Mouse (Mus musculus) cerebellum, adult 11 months (tissue): ENCODE measurements around the gene Plekha5.

ENCODE experiments used
- DNase-seq: peaks from one replicate; pipeline ENCODE4 v3.0.0; 2022

Plekha5 gene

DNA sequence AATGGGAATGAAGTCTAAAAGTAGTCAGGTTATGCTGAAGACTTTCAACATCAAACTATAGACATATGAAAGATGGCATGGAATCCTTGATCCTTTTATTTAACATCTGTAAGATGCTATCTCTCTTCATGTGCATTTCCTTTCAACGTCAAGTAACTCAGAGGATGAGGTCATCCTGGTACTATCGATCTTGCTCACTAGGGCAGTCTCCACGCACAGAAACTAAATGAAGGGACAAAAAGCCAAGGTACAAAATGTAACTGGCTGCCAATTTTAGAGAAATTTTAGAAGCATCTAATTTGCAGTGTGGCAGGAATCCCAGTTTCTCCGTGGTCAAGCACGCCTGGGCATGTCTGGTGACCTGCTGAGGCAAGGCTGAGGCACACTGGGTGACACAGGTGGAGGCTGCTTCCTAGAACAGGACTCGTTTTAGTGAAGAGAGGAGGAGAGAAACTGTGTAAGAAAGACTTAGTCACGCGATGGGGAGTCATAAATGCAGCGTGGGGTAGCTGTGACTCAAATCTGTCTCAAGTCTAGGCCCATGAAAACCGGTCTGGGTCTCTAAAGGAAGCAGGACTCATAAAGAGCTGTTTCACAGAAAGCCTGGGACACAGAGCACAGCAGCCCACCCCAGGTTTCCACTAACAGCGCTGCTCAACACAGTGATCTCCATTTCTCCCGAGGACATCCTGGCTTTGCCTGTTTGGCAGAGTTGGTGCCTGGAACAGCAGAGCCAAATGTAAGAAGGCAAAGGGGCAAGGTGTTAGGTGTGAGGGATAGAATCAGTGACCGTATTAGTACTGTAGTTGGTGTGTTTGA, 196.9 kb downstream of the Plekha5 start:
- no peak for DNase-seq

DNA sequence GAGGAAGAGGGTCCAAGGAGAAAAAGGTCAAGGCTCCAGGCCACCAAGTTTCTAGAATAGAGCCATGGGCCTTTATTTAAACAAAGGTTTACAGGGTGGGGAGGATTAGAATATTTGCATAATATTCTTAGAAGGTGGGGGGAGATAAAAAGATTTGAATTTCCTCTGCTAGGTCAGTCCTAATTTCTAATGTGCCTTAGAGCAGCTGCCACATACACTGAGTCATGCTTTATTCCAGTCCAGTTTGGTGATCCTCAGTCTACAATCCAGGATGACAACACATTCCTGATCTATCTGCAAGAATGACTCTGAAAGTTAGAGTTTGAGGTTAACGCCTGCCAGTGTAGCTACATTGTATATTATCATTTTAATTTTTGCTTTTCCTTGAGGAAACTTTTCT, 197.8 kb downstream of the Plekha5 start:
- DNase-seq, result no peak

DNA sequence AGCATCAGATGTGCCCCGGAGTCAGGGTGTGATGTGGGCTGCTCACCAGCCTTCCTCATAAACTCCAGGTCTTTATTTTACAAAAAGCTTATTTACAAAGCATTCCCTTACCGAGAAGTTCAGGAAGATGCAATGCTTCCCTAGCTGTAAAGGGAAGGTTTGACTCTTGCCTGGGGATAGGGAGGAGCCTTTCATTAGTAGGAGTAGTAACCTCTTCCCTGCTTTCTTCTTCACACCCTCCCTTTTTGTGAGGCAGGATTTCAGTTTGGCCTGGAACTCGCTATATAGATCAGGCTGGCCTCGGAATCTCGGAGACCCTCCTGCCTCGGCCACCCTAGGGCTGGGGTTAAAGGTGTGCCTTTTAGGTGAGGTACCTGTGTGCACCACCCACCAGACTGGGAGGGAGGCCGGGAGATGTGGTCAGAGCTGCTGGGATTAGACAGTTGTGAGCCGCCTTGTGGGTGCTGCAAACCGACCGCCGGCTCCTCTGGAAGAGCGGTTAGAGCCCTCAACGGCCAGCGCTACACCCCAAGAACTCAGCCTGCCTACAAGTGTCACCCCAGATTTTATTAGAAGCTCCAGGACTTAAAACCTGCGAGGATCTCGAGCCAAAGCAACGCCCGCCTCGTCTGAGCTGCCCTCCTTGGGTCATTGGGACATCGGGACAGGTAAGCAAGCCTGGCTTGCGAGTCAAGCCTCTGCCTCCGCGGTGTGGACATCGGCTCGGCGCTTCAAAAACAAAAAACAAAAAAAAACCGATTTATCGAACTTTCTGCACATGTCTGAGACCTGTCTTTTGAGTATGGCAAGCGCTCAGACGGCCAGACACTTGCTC, 198.8 kb downstream of the Plekha5 start, which contains the start of gene Aebp2:
TSS of gene Aebp2 (plus strand) at position 273 of the 835 bp plus-strand sequence.
- peak; percentile 50 for DNase-seq

DNA sequence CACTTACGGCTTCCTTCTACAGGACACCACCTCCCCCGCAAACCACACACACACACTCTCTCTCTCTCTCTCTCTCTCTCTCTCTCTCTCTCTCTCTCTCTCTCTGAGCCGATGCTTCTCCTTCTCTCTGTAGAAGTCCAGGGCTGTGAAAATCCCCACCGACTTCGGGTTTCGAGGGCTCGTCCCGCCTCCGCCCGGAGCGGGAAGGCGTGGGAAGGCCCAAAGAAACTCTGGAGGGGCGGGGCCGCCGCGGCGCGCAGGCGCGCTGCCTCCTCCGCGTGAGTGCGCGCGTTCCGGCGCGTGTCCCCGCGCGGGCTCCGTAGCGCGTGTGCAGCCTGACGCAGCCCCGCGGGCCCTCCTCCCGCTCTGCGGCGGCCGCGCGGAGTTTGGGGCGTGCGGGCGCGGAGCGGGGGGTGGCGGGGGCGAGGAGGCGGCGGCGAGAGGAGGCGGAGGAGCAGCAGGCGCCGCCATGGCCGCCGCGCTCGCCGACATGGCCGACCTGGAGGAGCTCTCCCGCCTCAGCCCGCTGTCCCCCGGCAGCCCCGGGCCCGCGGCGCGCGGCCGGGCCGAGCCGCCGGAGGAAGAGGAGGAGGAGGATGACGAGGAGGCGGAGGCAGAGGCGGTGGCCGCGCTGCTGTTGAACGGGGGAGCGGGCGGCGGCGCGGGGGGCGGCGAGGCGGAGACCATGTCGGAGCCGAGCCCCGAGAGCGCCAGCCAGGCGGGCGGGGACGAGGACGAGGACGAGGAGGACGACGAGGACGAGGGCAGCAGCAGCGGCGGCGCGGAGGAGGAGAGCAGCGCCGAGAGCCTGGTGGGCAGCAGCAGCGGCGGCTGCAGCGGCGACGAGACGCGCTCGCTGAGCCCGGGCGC, 199.6 kb downstream of the Plekha5 start:
- peak; percentile 94 for DNase-seq

DNA sequence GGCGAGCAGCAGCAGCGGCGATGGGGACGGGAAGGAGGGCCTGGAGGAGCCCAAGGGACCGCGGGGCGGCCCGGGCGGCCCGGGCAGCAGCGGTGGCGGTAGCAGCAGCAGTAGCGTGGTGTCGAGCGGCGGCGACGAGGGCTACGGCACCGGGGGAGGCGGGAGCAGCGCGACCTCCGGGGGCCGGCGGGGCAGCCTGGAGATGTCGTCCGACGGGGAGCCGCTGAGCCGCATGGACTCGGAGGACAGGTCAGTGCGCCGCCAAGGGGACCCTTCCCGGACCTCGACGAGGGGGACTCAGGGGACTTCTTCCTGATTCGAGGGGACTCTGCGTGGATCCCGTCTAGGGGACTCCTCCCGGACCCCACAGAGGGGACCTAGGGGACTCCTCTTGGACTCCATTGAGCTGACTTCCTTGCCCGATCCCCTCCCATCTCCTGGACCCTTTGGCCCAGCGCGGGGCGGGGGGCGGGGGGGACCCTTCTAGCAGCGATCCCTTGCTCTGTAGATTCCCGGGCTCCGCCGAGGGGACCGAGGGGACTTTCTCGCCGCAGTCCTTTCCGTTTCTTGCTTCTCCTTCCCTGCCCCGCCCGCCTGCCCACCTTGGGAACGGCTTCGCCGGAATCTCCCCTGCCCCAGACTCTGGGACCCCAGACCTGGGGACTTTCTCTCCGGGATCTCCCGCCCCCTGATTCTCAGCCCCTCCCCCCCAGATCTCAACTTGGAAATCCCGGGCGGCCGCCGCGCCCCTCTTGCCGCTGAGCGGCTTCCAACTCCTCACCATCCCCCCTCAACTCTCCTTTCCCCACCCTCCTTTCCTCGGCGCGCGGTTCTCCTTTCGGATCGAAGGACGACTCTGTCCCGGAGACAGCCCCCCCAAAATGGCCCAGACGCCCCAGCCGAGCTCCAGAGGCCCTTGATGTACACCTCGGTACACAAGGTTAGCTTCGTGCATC, 200.5 kb downstream of the Plekha5 start:
- peak; percentile 55 for DNase-seq

DNA sequence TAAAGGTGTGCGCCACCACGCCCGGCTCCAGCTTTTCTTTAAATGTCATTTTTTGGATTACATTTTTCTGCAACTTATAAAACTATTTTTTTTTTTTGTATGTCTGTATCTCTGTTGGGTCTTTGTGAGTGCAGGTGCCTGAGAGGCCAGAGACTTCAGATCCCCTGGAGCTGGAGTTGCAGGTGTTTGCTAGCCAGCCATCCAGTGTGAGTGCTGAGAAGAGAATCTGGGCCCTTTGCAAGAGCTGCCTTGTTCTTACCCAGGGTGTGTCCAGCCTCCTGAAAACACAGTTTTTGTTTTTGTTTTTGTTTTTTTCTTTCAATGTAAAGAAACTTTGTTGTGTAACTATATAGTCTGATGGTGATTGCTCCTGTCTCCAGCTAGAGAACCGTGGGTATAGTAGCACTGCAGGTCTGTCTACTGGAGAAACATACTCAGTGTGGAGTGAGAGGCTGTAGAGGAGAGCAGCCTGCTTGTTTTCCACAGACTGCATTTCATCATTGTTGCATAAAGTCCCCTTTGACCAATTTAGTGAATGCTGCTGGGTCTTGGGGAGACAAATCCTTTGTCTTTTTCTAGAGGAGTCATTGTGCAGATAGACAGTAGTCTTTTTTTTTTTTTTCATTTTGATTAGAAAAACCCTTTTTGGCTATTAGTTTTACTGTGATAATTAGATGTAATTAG, 205.5 kb downstream of the Plekha5 start:
- DNase-seq, result no peak

DNA sequence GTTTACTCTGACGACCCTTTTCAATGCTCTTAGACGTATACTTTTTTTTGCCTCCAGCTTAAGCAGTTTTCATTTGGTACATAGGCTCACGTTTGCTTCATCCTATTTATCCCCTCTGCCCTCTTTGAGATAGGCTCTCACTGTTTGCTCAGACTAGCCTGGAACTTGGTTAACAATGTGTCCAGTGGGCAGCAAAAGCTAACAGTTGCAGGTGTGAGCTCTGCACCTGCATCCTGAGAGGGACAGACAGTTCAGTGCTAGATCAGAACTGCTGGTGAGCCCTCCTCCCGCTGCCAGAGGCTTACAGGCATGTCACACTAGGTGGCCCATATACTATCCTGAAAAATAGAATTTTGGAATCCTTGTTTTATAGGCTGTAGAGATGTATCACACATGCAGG, 206.5 kb downstream of the Plekha5 start:
- no peak for DNase-seq

DNA sequence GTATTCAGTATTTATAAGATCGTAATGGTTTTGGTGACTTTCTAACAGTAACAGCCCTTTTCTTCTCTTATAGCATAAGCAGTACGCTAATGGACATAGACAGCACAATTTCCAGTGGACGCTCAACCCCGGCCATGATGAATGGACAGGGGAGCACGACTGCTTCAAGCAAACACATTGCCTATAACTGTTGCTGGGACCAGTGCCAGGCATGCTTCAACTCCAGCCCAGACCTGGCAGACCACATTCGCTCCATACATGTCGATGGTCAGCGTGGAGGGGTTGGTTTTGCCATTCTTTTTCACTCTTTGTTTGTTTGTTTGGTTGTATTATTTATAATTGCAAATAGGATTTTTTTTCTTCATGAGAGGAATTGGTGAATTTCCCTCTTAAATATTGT, 209.8 kb downstream of the Plekha5 start:
- peak; percentile 35 for DNase-seq

DNA sequence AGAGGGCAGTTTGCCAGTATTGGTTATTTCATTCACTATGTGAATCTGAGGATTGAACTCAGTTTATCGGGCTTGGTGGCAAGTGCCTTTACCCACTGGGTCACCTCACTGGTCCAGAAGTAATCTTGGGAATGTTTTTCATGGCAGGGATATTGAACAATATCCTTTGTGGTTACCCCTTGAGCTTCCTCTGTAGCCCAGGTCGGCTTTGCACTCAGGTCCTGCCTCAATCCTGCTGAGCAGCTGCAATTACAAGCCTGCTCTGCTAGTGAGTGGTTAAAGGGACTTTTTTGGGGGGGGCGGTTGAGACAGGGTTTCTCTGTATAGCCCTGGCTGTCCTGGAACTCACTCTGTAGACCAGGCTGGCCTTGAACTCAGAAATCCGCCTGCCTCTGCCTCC, 212.4 kb downstream of the Plekha5 start:
- no peak for DNase-seq

DNA sequence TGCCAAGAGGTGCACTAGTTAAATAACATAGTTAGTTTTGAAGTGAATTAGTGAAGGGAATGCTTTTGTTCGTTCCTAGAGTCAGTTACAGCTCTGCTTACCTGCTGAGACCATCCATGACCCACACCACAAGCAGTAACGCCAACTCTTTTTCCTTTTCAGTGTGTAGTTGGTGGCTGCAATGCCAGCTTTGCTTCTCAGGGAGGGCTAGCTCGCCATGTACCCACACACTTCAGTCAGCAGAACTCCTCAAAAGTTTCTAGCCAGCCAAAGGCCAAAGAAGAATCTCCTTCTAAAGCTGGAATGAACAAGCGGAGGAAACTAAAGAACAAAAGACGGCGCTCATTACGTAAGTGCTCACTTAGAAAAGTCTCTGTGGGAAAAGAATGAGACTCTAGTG, 218.2 kb downstream of the Plekha5 start:
- no peak for DNase-seq

DNA sequence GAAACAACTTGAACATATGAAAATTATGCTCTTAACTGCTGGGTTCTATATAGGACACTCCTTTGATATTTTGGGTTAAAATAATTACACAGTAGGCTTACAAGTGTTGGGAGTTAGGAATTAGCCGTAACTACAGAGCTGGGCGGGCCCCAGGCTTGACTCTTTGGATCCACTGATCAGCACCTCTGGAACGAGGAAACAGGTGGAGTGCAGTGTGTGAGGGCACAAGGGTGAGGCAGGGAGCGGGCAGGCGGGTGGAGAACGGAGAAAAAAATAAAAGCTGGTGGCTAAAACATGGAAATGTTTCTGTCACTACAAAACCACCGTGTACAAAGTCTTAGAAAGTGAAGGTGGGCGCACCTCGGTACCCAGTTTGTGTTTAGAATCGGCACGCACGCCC, 218.8 kb downstream of the Plekha5 start:
- DNase-seq, result no peak

DNA sequence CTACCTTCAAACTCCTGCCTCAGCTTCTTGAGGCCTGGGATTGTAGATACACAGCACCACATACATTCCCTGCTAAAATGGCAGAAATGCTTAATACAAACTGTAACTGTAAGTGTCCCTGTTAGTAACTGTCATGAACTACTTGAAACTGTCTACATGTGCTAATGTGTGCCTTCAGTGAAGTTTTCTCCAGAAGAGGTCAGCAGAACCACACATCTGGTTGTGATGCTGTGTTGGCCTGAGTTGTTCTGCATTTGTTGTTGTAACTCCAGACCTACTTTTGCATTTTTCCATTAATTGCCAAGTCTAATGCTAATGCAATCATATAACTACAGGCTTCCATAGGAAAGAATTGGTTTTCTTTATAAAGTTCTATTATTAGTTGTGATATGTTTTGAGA, 222.1 kb downstream of the Plekha5 start:
- no peak for DNase-seq
